Mouse (Mus musculus) G1E-ER4 (cell line): ENCODE data around the gene Cldn7. TPM values are rescaled to one million over a fixed set of nuclear protein-coding genes. Genes with fewer than 3 reads are reported as not detected.
A peak's percentile ranks its signal among the peaks of the same experiment; 100 is the strongest.

Experiments used
- GATA1 ChIP-seq: IDR thresholded peaks from one replicate; pipeline ENCODE4 v1.8.0; 2012; ENCODE audit warnings: low read length, inconsistent platforms
- polyA plus RNA-seq: library from polyadenylated mRNA; stranded (reverse); fragments of >175 nt; gene quantifications from 2 replicates; pipeline ENCODE4 v1.2.3, GENCODE M21; 2012

Cldn7 gene
- polyA plus RNA-seq, 1 experiment = not detected

DNA sequence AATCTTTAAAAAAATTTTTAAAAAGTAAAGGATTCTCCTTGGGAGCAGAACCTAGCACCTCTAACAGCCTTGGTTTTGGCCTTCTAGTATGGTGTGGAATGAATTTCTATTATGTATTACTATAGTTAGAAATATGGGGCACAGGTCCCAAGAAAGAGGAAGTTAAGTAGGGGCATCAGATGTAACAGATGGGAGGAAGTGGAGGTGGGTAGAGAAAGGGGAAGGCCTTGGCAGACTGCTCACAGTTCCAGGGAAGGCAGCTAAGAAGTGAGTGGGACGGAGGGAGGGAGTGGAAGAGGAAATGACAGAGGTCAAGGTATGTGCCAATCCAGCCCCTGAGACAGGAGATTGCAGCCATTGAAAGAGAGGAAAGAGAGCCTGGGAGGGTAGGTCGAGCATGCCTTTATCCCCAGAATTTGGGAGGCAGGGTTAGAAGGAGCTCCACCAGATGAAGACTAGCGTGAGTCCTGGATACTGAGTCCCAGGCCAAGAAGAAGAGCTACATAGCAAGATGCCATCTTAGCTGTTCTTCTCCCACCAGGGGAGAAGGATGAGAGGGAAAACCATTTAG lies 33.5 kb upstream of the Cldn7 start:
- TF ChIP-seq GATA1 = peak; percentile 35

DNA sequence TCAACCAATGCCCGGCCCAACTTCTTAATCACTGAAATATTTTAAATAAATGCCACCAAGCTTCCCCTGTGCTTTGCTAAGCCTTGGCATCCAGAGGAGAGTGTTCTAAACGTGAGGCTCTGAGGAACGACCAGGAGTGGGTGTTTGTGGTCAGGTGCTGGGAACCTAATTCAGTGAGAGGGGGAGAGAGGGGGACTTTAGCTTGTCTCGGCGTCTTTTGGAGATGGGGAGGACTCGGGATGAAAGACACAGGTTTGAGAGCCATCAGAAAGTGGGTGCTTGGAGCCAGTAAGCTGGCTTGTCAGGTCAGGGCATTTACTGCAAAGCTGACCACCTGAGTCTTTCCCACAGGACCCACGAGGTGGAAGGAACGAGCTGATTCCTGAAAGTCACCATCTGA lies 32.8 kb upstream of the Cldn7 start:
- no peak for TF ChIP-seq GATA1

DNA sequence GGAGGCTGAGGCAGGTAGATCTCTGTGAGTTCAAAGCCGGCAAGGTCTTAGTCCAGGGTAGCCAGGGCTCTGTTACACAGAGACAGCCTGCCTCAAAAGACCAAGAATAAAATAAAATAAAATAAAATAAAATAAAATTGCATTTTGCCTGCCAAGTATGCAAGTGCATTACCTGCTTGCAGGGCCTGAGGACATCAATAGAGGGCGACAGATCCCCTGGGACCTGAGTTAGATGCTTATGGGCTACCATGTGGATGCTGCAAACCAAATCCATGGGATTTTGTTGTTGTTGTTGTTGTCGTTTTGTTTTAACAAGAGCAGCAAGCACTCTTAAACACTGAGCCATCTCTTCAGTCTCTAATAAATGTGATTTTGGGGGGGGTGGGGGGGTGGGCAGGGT lies 32.3 kb upstream of the Cldn7 start:
- TF ChIP-seq GATA1 = no peak

DNA sequence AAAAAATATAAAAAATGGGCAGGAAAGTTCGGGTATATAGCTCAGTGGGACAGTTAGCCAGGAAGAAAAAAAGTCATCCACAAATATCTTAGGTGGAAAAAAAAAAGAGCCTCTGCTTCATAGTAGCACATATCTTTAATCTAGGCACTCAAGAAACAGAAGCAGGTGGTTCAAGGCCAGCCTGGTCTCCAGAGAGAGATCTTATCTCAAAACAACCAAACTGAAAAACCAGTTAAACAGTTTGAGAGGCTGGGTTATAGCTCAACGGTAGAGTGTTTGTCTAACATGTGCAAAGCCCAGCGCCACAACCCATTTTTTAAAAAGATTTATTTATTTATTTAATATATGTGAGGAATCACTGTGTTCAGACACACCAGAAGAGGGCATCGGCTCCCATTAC lies 31.5 kb upstream of the Cldn7 start:
- no peak for TF ChIP-seq GATA1

DNA sequence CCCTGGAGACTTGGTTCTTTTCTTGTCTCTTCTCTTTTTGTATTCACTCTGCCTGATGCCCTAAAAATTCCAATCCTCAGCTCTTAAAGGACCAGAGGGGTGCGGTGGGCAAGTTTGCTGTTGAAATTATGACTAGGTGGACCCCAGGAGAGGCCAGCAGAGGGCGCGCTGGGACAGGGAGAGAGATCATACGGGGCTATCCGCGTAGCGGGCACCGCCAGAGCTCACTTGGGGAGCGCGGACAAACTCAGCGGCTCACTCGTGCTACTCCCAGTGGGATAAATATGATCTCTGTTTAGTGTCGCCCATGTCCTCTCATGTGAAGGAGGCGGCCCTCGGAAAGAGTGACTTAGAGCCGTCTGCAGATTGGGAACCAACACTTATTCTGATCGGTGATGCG lies 30.4 kb upstream of the Cldn7 start:
- no peak for TF ChIP-seq GATA1

DNA sequence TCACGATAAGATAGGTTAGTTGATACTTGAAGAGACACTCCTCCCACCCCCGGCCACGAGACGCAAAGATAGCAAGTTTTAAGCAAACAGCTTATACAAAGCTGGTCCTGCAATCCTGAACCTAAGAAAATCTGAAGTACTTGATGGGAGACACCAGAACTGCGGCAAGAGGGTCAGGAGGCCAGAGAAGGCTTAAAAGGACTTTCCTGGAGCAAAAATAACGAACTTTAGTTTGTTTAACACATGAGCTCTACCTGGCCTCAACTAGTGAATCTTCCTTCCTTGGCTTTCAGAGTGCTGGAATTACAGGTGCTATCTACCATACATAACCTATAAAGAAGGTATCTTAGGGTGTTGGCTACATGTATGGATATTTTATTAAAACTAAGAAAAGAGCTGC lies 29.9 kb upstream of the Cldn7 start:
- TF ChIP-seq GATA1 = no peak

DNA sequence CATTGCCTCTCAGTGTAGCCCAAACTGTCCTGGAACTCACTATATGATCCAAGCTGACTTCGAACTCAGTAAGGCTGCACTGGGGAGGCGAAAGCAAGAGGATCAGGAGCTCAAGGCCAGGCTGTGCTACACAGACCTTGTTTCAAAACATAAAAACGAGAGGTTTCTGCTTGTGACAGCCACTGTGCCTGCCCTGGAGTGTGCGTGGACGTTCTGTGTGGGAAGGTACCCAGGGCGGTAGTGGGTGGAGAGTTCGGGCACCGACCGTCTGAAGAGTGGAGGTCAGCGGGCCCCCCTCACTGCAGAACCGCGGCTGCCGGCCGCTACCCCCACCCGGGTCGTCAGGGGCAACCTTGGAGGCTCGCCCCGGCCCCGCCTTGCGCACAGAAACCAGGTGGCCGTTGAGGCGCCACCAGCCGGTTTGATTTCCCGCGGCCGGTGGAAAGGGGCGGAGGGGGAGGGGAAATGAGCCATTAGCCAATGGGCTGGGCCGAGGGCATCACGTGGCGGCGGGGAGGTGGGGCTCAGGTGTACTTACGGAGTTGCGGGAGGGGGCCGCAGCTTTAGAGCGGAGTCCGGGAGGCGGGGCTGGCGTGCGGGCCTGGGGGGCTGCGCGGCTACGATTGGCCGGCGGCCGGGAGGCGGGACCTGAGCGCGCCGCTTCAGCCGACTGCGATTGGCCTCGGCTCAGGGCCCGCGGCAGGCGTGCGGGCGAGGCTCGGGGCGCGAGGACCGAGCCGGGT lies 29.3 kb upstream of the Cldn7 start, which contains the start of gene Ybx2:
Ybx2 (plus strand) TSS at position 660 of the 743 bp plus-strand sequence.
- no peak for TF ChIP-seq GATA1

DNA sequence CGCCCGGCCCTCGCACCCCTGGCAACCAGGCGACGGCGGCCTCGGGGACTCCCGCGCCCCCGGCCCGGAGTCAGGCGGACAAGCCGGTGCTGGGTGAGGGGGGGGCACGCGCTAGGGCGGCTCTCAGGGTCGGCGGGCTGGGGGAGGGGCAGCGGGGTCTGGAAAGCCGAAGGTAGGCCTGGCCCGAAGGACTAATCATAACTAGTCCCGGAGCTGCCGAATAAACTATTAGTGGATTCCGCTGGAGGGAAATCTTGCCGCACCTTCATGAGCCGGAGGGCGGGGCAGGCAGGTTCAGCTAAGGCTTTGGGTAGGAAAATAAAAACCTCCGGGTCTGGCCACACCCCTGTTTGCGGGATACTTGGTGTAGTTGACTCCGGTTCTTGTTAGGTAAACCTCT lies 28.4 kb upstream of the Cldn7 start:
- no peak for TF ChIP-seq GATA1

DNA sequence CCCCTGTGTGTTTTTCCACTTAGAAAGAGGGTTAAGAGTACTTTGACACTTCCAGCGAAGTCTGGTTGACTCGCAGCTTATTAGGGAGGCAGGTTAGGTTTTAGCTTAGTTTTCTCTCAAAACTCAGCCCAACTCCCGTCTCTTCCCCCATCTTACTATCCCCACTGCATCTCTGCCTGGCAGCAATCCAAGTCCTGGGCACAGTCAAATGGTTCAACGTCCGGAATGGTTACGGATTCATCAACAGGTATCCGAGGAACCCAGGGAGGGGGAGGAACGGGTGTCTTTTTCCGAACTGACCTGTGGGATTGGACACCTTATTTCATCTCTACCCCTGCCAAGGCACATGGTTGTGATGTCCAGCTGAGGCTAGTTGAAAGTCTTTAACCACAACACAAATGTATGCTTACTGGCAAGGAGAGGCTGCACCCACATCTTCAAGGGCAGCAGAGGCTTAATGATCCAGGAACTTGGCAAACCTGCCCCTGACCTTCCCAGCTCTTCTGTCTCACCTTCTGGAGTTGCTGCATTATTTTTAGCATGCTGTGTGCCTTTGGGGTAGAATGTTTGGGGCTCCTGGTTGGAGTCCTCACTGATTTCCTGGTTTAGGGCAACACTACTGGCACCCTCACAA lies 27.7 kb upstream of the Cldn7 start:
- no peak for TF ChIP-seq GATA1

DNA sequence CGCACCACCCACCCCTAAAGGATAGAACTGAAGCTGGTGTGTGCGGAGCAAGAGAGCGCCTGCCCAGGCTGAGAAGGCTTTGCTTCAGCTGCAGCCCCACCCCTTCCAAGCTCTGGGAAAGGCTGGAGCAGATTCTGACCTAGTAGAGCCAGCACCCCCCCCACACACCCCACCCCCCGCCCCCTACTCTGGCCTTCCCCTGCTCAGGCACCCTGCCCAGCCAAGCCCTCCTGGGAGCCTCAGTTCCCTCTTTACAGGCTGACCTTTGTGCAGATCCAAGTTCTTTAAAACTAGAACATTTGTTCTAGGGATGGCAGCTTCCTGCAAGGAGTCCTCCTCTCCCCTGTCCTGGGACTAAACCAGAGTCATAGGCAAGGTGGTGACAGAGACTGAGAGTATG lies 27.2 kb upstream of the Cldn7 start:
- no peak for TF ChIP-seq GATA1

DNA sequence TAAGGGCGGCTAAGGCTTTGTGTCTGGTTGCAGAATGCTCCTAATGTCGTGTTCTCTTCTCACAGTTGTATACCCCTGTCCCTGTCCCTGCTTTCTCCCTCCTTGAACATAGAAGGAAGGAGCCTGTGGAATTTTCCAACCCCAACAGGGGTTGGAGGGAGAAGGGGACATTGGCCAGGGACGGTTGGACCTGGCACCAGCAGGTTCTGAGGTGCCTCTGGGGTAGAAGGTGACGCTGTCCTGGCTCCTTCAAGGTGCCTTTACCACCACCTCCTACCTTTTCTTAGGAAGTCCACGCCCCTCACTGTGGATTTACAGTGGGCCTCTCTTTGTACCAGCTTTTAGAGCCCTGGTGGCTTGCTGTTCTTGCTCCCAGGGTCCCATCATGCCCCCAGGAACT lies 26.7 kb upstream of the Cldn7 start:
- TF ChIP-seq GATA1 = no peak

DNA sequence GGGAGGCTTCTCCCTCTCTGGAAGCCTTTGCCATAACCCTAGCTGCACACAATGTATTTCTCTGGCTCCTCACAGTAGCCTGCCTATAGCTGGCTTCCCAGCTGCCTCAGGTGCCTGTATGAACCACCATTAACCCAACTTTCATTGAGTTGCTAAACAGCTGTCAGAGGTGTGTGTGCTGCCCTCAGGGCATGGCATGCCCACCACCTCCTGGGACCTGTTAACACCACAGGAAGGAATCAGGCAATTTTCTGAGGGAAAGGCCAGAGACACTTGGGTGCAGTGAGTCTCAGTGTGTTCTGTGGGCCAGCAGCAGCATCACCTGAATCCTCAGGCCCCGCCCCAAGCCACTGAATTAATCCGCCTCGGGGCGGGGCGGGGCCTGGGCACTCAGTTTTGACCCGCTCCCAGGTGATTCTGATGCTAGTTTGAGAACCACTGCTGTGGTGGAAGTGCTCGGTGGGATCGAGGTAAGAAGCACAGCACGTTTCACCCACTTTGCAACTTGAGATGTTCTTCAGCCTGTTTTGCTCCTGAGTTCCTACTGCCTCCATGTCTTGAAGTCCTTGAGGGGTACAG lies 26.1 kb upstream of the Cldn7 start:
- no peak for TF ChIP-seq GATA1

DNA sequence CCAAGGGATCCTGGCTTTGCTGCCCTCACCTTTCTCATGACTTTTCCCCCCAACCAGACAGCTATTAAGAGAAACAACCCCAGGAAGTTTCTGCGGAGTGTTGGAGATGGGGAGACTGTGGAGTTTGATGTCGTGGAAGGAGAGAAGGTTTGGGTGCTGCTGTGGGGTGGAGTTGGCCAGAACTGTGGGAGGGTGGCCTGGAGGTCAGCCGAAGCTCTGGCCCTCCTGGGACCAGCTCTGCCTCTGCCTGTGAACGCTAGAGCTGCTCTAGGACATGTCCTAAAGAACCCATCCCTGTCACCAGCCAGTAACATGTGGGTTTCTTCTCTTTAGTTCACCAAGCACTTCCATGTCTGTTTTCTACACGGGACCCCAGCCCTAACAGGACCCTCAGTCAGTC lies 25.4 kb upstream of the Cldn7 start:
- TF ChIP-seq GATA1 = no peak

DNA sequence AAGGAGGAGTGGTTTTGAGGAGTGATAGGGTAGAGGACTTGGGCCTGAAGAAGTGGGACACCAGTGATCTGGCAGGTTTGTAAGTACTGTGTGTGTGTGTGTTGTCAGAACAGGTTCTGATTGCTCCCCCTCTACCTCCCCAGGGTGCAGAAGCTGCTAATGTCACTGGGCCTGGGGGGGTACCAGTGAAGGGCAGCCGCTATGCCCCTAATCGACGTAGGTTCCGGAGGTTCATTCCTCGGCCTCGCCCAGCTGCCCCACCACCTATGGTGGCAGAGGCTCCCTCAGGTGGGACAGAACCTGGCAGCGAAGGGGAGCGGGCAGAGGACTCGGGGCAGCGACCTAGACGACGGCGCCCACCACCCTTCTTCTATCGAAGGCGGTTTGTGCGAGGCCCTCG lies 24.8 kb upstream of the Cldn7 start:
- TF ChIP-seq GATA1 = no peak

DNA sequence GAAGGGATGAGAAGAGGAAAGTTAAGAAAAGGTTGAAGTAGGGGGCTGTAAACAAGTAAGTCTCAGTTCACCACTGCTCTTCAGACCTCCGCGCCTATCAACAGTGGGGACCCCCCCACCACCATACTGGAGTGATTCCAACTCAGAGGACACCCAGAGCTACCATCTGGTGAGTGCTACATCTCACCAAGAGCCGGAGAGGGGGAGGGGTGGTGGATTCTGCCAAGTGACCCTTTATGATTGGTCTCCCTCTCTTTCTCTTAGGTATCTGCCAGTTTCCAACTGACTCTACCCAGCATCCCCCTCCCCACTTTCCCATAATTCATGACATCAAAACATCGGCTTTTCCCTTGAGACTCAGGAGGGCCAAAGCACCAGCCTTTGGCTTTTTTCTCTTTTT lies 23.6 kb upstream of the Cldn7 start:
- TF ChIP-seq GATA1 = no peak

DNA sequence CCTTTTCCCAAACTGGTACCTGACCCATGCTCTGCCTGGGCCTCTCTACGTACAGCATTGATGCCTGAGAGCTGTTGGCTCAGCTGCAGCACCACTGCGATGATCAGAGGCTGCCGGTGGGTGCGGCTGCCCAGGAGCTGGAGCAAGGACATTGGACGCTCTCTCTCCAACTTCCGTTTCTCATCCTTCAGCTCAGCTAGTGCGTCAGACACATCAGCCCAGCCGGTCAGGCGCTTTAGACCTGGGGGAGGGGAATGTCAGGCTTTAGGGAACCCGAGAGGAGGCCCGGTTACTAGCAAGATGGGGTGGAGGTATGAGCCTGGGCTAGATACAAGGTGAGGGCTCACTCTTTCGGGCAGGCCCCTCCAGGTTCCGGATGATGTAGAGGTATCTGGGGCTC lies 19.4 kb upstream of the Cldn7 start:
- no peak for TF ChIP-seq GATA1

DNA sequence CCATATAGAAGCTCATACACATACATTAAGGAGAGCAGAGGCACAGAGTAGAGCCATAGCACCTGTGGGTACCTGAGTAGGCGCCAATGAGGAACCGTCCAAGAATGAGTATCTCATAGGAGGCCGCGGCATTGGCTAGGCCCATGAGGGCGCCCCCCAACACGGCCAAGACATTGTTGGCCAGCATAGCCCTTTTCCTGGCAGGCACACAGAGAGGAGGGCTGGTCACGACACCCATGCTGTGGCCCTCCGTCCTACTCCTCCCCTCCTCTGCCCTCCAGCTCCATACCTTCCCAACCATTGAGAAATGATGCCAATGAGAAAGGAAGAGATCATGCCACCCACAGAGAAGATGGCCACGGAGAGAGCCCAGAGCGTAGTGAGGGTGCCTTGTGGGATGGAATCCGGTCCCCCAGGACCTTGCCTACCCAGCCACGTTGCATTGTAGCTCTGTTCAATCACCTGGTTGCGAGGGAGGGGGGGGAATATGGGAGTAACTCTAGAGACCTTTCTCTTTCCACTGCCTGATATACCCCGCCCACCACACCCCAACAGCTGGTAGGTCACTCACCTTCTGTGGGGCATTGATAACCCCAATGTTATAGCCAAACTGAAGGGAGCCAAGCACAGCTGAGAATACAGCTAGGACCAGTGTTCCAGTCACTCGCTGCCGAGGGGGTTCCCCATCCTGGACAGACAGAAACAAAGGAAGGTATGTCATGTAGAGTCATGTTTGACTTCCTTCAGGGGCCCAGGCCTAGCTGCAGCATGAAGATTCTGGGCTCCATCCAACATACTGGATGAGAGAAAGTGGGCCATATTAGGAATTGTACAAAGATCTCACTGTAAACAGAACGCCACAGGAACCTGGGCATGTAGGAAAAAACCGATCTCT lies 18.3 kb upstream of the Cldn7 start:
- TF ChIP-seq GATA1 = no peak
